Mouse (Mus musculus) cerebellum, postnatal 14 days (tissue): ENCODE measurements around the gene Traf1.

Source experiments
- DNase-seq, 2 experiments: peaks; one replicate each; pipeline ENCODE4 v3.0.0; 2021; ENCODE audit warnings: mixed read lengths in 2 of 2

Traf1 gene

DNA sequence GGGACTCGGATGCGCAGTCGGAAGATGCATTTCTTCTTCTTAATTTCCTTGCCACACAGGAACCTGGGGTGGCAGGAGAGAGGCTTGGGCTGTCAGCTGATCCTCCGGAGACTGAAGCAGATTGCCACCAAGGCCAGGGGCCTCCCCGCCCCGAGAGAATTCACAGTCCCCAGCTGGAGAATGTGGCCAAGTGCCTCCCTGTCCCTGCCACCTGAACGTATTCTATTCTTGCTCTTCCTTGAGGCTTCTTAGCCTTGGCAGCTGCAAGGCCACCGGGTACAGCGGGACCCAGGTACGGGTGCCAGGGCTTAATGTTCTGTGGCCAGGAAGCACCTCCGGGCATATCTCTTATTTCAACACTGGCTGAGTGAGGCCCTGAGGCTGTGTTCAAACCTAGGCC lies 61.9 kb downstream of the Traf1 start:
- peak; percentile 53 for DNase-seq

DNA sequence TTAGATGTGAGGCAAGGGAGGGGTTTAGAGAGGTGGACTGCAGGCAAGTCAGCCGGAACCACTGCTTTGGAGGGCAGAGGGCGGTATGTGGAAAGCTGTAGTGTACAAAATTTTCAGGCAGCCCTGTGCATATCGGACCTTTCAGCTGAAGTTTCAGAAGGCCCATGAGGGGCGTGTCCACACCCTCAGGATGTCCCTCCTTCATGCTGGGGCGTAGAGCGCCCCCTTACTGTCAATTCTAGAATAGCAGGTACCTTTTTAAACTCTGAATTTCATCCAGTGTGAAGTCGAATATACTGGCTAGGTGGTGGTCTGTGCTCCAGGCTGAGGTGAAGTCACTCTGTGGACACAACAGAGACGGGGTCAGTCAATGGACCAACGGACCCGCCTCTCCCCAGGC lies 63.8 kb downstream of the Traf1 start:
- peak; percentile 59 to 66 for DNase-seq

DNA sequence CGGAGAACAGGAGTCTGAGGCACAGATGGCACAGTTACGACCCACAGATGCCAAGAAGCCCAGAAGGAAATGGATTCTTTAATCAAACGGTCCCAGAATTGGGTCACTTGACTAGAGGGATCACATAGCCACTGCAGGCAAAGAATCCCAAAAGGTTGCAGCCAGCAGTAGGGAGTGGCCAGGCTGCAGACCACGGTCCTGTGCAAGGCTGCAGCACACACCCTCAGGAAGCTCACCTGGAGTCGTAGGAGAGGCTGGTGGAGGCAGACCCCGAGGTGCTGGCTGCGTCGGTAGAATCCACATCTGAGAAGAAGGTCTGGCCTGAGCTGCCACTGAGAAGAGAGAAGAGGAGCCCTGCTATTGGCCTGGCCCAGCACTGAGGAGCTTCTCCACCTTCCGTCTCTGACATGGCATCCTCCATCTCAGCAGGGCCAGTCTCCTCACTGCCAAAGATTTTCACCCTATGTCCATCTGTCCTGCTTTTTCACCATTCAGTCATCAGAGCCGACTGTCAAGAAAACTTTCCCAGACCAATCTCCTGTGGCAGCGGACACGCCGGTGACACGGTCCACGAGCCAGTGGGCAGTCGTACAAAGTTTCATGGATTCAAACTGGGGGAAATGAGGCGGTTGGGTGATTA lies 64.6 kb downstream of the Traf1 start:
- peak; percentile 62 to 68 for DNase-seq

DNA sequence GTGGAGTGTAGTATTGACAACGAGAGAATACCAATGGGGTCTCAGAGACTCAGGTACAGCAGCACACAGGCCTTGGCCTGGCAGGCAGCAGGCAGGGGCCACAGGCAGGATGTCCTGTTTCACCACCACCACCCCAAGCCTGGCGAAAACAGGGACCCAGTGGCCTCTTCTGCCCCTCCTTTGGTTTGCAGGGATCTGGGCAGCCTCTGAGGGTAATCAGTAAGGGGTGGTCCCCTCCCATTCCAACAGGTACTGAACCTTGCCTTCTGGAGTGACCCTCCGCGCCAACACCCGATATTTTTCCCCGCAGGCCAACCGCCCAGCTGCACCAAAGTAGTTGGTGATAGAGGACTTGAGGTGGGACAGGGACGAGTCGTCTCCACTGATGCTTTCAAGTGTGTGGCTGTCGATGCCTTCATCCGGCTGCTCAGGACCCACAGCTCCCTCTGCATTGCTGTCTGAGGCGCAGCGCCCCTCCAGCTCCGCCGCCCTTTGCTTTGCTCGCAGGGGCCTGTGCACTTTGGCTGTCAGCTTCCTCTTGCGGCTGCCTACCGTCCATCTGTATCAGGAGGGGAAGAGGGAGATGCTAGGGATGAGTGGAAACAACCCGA lies 66.0 kb downstream of the Traf1 start:
- peak; percentile 13 to 24 for DNase-seq

DNA sequence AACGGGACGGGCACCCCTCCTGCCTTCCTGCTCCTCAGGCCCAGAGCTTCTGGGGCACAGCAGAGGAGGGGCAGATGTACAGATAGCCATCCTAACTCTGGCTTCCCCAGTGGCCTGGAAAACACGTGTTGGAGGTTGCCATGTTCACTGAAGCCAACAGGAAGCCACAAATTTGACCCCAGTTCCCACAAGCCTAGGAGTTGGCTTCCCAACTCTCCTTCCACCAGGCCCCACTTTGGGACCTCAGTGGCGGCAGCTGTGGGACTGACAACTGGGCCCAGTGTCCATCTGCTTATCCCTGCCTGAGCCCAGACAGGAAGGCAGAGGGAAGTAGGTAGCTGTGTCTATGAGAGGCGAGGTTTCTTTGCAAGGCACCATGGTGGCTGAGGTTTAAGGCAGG lies 67.6 kb downstream of the Traf1 start:
- DNase-seq, result no peak
